Mouse (Mus musculus) C2C12 (cell line): Measurements from ENCODE around the gene Ptpn14. TPM values are rescaled to one million over a fixed set of nuclear protein-coding genes. Genes with fewer than 3 reads are reported as not detected.

ENCODE experiments used
- H3K27me3 ChIP-seq: one replicate; pipeline ENCODE4 v1.6.1; 2011; ENCODE audit not compliant: control insufficient read depth, insufficient read depth, insufficient read length
- H3K36me3 ChIP-seq: one replicate; pipeline ENCODE4 v1.6.1; 2011; ENCODE audit not compliant: control insufficient read depth, insufficient read depth
- H3K4me3 ChIP-seq: one replicate; pipeline ENCODE4 v1.5.1; 2011; ENCODE audit warnings: mild to moderate bottlenecking, control low read depth; ENCODE audit not compliant: poor library complexity, insufficient read depth, severe bottlenecking
- H3K79me2 ChIP-seq: one replicate; pipeline ENCODE4 v1.6.1; 2011; ENCODE audit not compliant: control insufficient read depth, insufficient read depth
- H3K79me3 ChIP-seq: one replicate; pipeline ENCODE4 v1.6.1; 2011; ENCODE audit warnings: low read depth, control low read depth
- H3ac ChIP-seq: one replicate; pipeline ENCODE3; 2011; ENCODE audit warnings: low read depth; ENCODE audit not compliant: control insufficient read depth, insufficient read length
- CEBPB ChIP-seq: IDR thresholded peaks from one replicate; pipeline ENCODE4 v1.6.1; 2011; ENCODE audit warnings: low read depth, mild to moderate bottlenecking, control low read depth, moderate library complexity
- CTCF ChIP-seq: IDR thresholded peaks from one replicate; pipeline ENCODE4 v1.5.1; 2011; ENCODE audit not compliant: control insufficient read depth, insufficient read depth, insufficient read length
- FOSL1 ChIP-seq: IDR thresholded peaks from one replicate; pipeline ENCODE4 v1.8.0; 2011; ENCODE audit warnings: mild to moderate bottlenecking, low read length; ENCODE audit not compliant: poor library complexity, insufficient read depth, severe bottlenecking
- MAX ChIP-seq: IDR thresholded peaks from one replicate; pipeline ENCODE4 v1.6.1; 2011; ENCODE audit warnings: mild to moderate bottlenecking, control low read depth
- MYOD1 ChIP-seq: IDR thresholded peaks from one replicate; pipeline ENCODE4 v1.6.1; 2011; ENCODE audit warnings: low read depth; ENCODE audit not compliant: control insufficient read depth, insufficient read length
- MYOG ChIP-seq: IDR thresholded peaks from one replicate; pipeline ENCODE4 v1.6.1; 2011; ENCODE audit not compliant: control insufficient read depth, insufficient read length; ENCODE audit errors: extremely low read depth
- USF1 ChIP-seq: IDR thresholded peaks from one replicate; pipeline ENCODE4 v1.6.1; 2011; ENCODE audit warnings: low read depth, mild to moderate bottlenecking, control low read depth, moderate library complexity
- polyA plus RNA-seq: library from polyadenylated mRNA; unstranded; fragments of >200 nt; fragmentation: generic; extraction: Trizol; gene quantifications from one replicate; pipeline ENCODE4 v1.2.1, GENCODE M21; 2012; ENCODE audit warnings: missing spikeins

Ptpn14 gene
- polyA plus RNA-seq, 1 experiment, result 23.4 TPM

DNA sequence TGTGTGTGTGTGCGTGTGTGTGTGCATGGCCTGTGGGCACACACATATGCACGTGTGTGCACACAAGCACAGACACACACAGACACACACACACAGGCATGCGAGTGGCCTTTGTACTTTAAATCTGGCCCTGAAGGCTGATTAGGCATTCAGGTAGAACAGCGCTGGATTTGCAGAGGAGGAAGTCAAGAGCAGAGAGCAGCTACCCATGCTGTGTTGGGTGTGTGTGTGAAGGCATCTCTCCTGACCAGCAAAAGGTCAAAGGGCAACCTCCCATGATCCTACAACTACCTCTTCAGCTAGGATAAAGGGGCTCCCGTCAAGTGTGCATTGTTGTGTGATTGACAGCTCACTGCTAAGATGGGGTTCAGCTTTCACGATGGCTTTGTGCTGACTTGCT lies 61.5 kb downstream of the Ptpn14 start:
- H3ac ChIP-seq, result no peak overlapping the region
- H3K79me2 ChIP-seq, result peaks cover 63% of the 10 kb centered on the region
- H3K36me3 ChIP-seq, result peaks cover 36% of the 10 kb centered on the region
- peaks cover 21% of the 10 kb centered on the region for H3K79me3 ChIP-seq
- no peak for TF ChIP-seq FOSL1
- TF ChIP-seq CEBPB, result no peak
- no peak for TF ChIP-seq USF1
- TF ChIP-seq CTCF, result no peak
- TF ChIP-seq MYOG, result no peak
- TF ChIP-seq MAX, result no peak
- TF ChIP-seq MYOD1, result no peak
- H3K4me3 ChIP-seq, result no peak overlapping the region
- no peaks in the 10 kb centered on the region for H3K27me3 ChIP-seq

DNA sequence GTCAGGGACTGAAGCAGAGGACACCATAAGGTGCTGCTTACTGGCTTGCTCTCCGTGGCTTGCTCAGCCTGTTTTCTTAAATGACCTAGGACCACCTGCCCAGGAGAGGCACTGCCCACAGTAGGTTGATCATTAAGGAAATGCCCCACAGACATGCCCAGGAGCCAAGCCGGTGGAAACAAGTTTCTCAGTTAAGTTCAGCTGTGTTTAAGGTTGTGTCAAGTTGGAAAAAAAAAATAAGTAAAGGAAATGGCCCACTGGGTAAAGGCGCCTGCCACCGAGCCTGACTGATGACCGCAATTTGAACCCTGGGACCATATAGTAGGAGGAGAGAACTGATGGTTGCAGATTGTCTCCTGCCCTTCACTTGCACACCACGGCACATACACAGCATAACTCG lies 62.6 kb downstream of the Ptpn14 start:
- Histone ChIP-seq H3K36me3 (peaks cover 36% of the 10 kb centered on the region), H3K4me3 (no peak overlapping the region), H3ac (no peak overlapping the region), H3K79me2 (peaks cover 63% of the 10 kb centered on the region), H3K27me3 (no peaks in the 10 kb centered on the region), H3K79me3 (peaks cover 12% of the 10 kb centered on the region)
- TF ChIP-seq CTCF (no peak), MYOG (no peak), FOSL1 (no peak), CEBPB (no peak), USF1 (no peak), MAX (no peak), MYOD1 (no peak)

GRCm38 (mm10) chr1:189791534-189792217 lies 63.6 kb downstream of the Ptpn14 start:
- Histone ChIP-seq H3ac (no peak overlapping the region), H3K4me3 (no peak overlapping the region), H3K36me3 (peaks cover 30% of the 10 kb centered on the region), H3K79me2 (peaks cover 66% of the 10 kb centered on the region), H3K27me3 (no peaks in the 10 kb centered on the region), H3K79me3 (peaks cover 14% of the 10 kb centered on the region)
- TF ChIP-seq USF1 (no peak), MAX (no peak), CEBPB (no peak), CTCF (no peak), MYOD1 (no peak)

GRCm38 (mm10) chr1:189792560-189793195 lies 64.6 kb downstream of the Ptpn14 start:
- Histone ChIP-seq H3ac (no peak overlapping the region), H3K4me3 (no peak overlapping the region), H3K79me3 (peaks cover 10% of the 10 kb centered on the region), H3K27me3 (no peaks in the 10 kb centered on the region), H3K36me3 (peaks cover 27% of the 10 kb centered on the region), H3K79me2 (peaks cover 71% of the 10 kb centered on the region)
- TF ChIP-seq CEBPB (no peak), FOSL1 (no peak), MYOD1 (no peak), MYOG (no peak), USF1 (no peak), MAX (no peak), CTCF (no peak)

GRCm38 (mm10) chr1:189798949-189799348 lies 70.9 kb downstream of the Ptpn14 start:
- no peaks in the 10 kb centered on the region for H3K27me3 ChIP-seq
- H3K4me3 ChIP-seq, result no peak overlapping the region
- H3K36me3 ChIP-seq, result peaks cover 4% of the 10 kb centered on the region
- no peak overlapping the region for H3ac ChIP-seq
- H3K79me2 ChIP-seq, result peaks cover 87% of the 10 kb centered on the region
- TF ChIP-seq MAX, result no peak
- TF ChIP-seq FOSL1, result no peak
- TF ChIP-seq MYOG, result no peak
- no peak for TF ChIP-seq USF1
- TF ChIP-seq MYOD1, result no peak
- TF ChIP-seq CEBPB, result no peak
- no peak for TF ChIP-seq CTCF
- H3K79me3 ChIP-seq, result peaks cover 23% of the 10 kb centered on the region
